ENCODE assay signal across 31 mouse cellular contexts in genomic region chr7:88305750-88306149, GRCm38 (mm10).
"Had no signal": no experiment of that assay in that cellular context is flagged by ENCODE, and none has a peak within 500 bp of the region (broad histone marks: within the 10 kb centered on the region; RNA-seq: fewer than 3 reads in every experiment).

No protein-coding gene starts in this region.

- DNase-seq: left cerebral cortex, postnatal 4 days; liver; liver, embryonic 13.5 days; lung, adult 18-20 months; lung, adult 2 months; lung, embryonic 14.5 days; lung, postnatal 10 days; lung, postnatal 14 days; lung, postnatal 36 days; lung, postnatal 4 days; midbrain, embryonic 14.5 days had no signal

- H3K36me3 ChIP-seq: limb, embryonic 15.5 days; liver, embryonic 15.5 days; midbrain, embryonic 10.5 days; midbrain, embryonic 12.5 days; midbrain, embryonic 13.5 days; midbrain, embryonic 15.5 days had no signal

- H3K27ac ChIP-seq: left cerebral cortex, adult 2 months; limb, embryonic 10.5 days; limb, embryonic 12.5 days; limb, embryonic 13.5 days; limb, embryonic 15.5 days; liver, embryonic 12.5 days; liver, embryonic 13.5 days; liver, embryonic 14.5 days; liver, embryonic 15.5 days; lung, embryonic 15.5 days; macrophage; midbrain, embryonic 10.5 days; midbrain, embryonic 12.5 days; midbrain, embryonic 13.5 days; midbrain, embryonic 15.5 days had no signal

- H3K4me2 ChIP-seq: limb, embryonic 12.5 days; limb, embryonic 13.5 days; limb, embryonic 15.5 days; liver, embryonic 11.5 days; liver, embryonic 12.5 days; liver, embryonic 13.5 days; liver, embryonic 15.5 days; lung, embryonic 14.5 days; lung, embryonic 15.5 days; midbrain, embryonic 11.5 days; midbrain, embryonic 12.5 days; midbrain, embryonic 13.5 days; midbrain, embryonic 15.5 days had no signal

- ATAC-seq: liver, embryonic 12.5 days; lung, postnatal 0 days; midbrain, embryonic 13.5 days; midbrain, embryonic 15.5 days; midbrain, embryonic 16.5 days had no signal

- H3K9ac ChIP-seq: limb, embryonic 12.5 days; limb, embryonic 13.5 days; limb, embryonic 15.5 days; liver, embryonic 12.5 days; liver, embryonic 13.5 days; liver, embryonic 14.5 days; liver, embryonic 15.5 days; lung, embryonic 14.5 days; lung, embryonic 15.5 days; midbrain, embryonic 12.5 days; midbrain, embryonic 13.5 days; midbrain, embryonic 15.5 days had no signal

- H3K27me3 ChIP-seq: limb, embryonic 12.5 days; limb, embryonic 13.5 days; limb, embryonic 15.5 days; liver, embryonic 12.5 days; liver, embryonic 13.5 days; liver, embryonic 15.5 days; lung, embryonic 15.5 days; megakaryocyte, embryonic 14.5 days; midbrain, embryonic 12.5 days; midbrain, embryonic 13.5 days; midbrain, embryonic 15.5 days had no signal

- H3K4me3 ChIP-seq: left cerebral cortex, adult 2 months; limb, embryonic 10.5 days; limb, embryonic 12.5 days; limb, embryonic 13.5 days; limb, embryonic 15.5 days; liver, embryonic 12.5 days; liver, embryonic 13.5 days; liver, embryonic 15.5 days; lung, embryonic 15.5 days; megakaryocyte, embryonic 14.5 days; midbrain, embryonic 10.5 days; midbrain, embryonic 12.5 days; midbrain, embryonic 13.5 days; midbrain, embryonic 15.5 days; myocyte had no signal

- H3K9me3 ChIP-seq: limb, embryonic 10.5 days; limb, embryonic 12.5 days; limb, embryonic 13.5 days; limb, embryonic 15.5 days; liver, embryonic 12.5 days; liver, embryonic 13.5 days; liver, embryonic 15.5 days; lung, embryonic 15.5 days; megakaryocyte, embryonic 14.5 days; midbrain, embryonic 10.5 days; midbrain, embryonic 12.5 days; midbrain, embryonic 13.5 days; midbrain, embryonic 15.5 days had no signal

- H3K4me1 ChIP-seq: limb, embryonic 10.5 days; limb, embryonic 12.5 days; limb, embryonic 13.5 days; limb, embryonic 15.5 days; liver, embryonic 12.5 days; liver, embryonic 13.5 days; liver, embryonic 15.5 days; lung, embryonic 15.5 days; midbrain, embryonic 10.5 days; midbrain, embryonic 12.5 days; midbrain, embryonic 13.5 days; midbrain, embryonic 15.5 days had no signal
